Mouse (Mus musculus) olfactory bulb, adult 2 months (tissue): ENCODE data around the gene Rxfp2. TPM values are rescaled to one million over a fixed set of nuclear protein-coding genes. Genes with fewer than 3 reads are reported as not detected.
A peak's percentile ranks its signal among the peaks of the same experiment; 100 is the strongest.

Experiments
- H3K27ac ChIP-seq: fragments of 200-500 bp; 2 replicates; pipeline ENCODE4 v1.5.1; 2012; ENCODE audit warnings: low read depth, low read length; ENCODE audit not compliant: insufficient read depth
- H3K4me1 ChIP-seq: fragments of 200-500 bp; 2 replicates; pipeline ENCODE4 v1.6.1; 2012; ENCODE audit warnings: low read length; ENCODE audit not compliant: control insufficient read depth, insufficient read depth
- H3K4me3 ChIP-seq: fragments of 200-500 bp; 2 replicates; pipeline ENCODE4 v1.5.1; 2012; ENCODE audit warnings: mild to moderate bottlenecking, low read depth, low read length, moderate library complexity; ENCODE audit not compliant: insufficient read depth
- CTCF ChIP-seq: fragments of 200-500 bp; IDR thresholded peaks from 2 replicates; pipeline ENCODE4 v1.5.1; 2012; ENCODE audit warnings: low read depth, mild to moderate bottlenecking, low read length, moderate library complexity; ENCODE audit not compliant: insufficient read depth
- POLR2A ChIP-seq: fragments of 200-500 bp; IDR thresholded peaks from 2 replicates; pipeline ENCODE4 v1.6.1; 2012; ENCODE audit warnings: mild to moderate bottlenecking, low read depth, low read length, moderate library complexity; ENCODE audit not compliant: insufficient read depth
- WGBS: fragments of 180-500 bp; shearing (Covaris S2); methylation state at CpG from one replicate; pipeline ENCODE4 v1.1.7; 2018; 5-methylcytosine and 5-hydroxymethylcytosine counted together
- polyA plus RNA-seq: library from polyadenylated mRNA; stranded (reverse); fragments of >200 nt; gene quantifications from 2 replicates; pipeline ENCODE4 v1.2.4, GENCODE M21; 2012; ENCODE audit warnings: low replicate concordance; ENCODE audit not compliant: missing spikeins, insufficient read depth, insufficient read length

Rxfp2 gene
- polyA plus RNA-seq, 1 experiment = not detected

DNA sequence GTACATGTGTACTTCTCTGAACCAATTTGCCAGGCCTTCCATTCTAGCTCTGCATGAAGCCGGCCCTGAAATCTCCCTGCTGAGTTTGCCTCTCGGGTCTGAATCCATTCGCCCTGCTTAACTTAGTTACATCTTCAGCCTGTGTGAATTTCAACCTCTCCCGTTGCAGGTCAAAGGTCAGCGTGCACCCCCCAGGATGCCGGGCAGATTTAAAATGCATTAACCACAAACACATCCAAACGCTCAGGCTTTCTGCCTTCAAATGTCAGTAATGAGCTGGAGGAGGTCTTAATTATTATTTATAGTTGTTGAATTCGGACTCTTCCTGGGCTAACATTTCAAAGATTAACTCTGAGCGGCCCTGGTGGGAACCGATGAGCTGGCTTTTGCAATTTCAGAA lies 1.6 kb upstream of the Rxfp2 start:
- 0 out of 2 replicates have a peak, but pooled peaks cover 2% of the 10 kb centered on the region for H3K4me1 ChIP-seq
- TF ChIP-seq CTCF (no peak), POLR2A (no peak)
- H3K4me3 ChIP-seq = no peak overlapping the region
- 54% methylated on average over 10 of the region's 10 CpGs for WGBS
- no peak overlapping the region for H3K27ac ChIP-seq

DNA sequence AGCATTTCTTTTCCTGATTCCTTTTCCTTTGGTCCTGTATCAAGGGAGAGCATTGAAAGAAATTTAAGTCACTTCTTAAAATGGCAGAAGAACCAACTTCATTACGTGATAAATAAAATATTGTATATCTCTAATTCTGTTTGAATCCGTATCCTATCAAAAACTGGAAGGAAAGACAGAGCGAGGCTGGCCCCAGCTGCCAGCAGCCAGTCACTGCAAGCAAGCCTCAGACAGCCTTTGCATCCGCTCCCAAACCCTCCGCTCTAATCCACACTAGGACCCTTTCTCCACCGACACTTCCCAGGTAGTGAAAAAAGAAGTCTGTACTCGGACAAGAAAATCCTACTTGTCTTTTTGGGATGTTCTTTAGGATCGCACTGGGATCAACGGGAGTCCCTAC lies 803 bp upstream of the Rxfp2 start:
- 81% methylated on average over 9 of the region's 9 CpGs for WGBS
- H3K4me3 ChIP-seq = no peak overlapping the region
- 0 out of 2 replicates have a peak, but pooled peaks cover 2% of the 10 kb centered on the region for H3K4me1 ChIP-seq
- H3K27ac ChIP-seq = no peak overlapping the region
- no peak for TF ChIP-seq CTCF
- no peak for TF ChIP-seq POLR2A

DNA sequence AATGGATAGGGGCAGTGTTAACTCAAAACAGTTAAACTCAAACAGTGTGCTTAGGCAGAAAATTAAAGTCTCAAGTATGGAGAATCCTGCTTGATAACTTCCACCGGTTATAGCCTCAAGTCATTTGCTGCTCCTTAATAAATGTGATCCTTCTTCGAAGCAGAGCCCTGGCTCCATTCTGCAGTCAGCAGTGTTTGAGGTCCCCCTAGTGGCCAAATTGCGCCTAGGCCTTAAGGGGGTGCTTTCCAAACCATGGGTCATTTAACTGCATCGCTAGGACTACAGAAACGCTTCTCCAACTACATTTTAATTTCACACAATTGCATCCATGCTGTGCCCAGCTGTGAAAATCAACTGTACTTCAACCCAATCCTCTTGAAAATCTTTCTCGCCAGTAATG lies 2.4 kb downstream of the Rxfp2 start:
- TF ChIP-seq POLR2A (no peak), CTCF (0 out of 2 replicates have a peak, but pooled peaks have one; percentile 41)
- no peak overlapping the region for H3K4me3 ChIP-seq
- H3K4me1 ChIP-seq = 0 out of 2 replicates have a peak, but pooled peaks cover 2% of the 10 kb centered on the region
- under 1% methylated on average over 6 of the region's 6 CpGs for WGBS
- no peak overlapping the region for H3K27ac ChIP-seq

DNA sequence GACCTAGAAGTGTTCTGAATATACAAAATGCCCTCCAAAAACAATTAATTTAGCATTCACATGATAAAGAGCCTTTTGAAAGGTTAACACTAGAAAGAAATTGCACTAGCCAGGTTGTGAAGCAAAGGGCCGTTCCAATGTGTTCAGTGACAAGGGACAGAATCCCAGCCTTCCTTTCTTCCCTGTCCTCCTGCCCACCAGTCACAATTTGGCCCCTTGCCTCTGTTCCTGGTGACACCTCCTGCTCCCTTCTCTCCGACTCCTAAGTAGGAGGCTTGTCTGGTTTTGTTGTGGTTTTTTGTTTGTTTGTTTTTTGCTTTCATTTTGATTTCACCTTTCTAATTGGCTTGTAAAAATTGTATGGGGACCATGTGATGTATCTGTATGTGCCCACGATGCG lies 3.3 kb downstream of the Rxfp2 start:
- TF ChIP-seq POLR2A (no peak), CTCF (no peak)
- 62% methylated on average over 4 of the region's 4 CpGs for WGBS
- H3K4me3 ChIP-seq = no peak overlapping the region
- no peak overlapping the region for H3K27ac ChIP-seq
- H3K4me1 ChIP-seq = 0 out of 2 replicates have a peak, but pooled peaks cover under 1% of the 10 kb centered on the region

DNA sequence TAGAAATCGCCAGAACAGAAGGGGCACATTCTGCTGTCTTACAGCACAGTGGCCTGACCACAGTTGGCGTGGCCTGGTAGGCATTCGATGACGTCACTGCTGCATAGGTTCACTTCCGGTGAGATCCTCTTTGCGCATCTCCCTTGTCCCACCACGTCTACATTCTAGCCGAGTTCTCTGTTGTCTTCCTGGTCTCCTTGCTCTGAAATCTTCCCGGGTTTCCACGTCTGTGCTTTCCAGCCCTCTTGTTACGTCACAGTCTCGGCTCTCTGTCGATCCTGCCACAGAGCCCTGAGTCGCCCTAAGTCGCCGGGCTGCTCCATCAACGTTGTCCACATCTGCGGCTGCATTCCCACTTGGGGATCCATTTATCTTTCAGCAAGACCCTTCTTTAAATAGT lies 4.1 kb downstream of the Rxfp2 start:
- Histone ChIP-seq H3K27ac (no peak overlapping the region), H3K4me3 (no peak overlapping the region), H3K4me1 (no peaks in the 10 kb centered on the region)
- no peak for TF ChIP-seq CTCF
- no peak for TF ChIP-seq POLR2A
- WGBS = 92% methylated on average over 18 of the region's 18 CpGs

DNA sequence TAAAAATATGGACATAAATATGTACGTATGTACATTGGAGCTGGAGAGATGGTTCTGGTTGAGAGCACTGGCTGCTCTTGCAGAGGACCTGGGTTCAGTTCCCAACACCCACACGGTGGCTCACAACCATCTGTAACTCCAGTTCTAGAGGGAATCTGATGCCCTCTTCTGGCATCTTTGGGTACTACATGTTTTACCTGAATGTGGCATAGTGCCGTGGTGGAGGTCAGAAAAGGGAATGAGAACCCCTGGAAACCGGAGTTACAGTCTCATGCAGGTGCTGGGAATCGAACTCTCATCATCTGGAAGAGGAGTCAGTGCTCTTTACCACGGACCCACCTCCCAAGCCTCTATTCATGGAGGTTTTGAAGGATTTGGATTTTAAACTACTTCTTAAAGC lies 5.0 kb downstream of the Rxfp2 start:
- 95% methylated on average over 6 of the region's 6 CpGs for WGBS
- no peak for TF ChIP-seq POLR2A
- no peak for TF ChIP-seq CTCF
- Histone ChIP-seq H3K4me1 (no peaks in the 10 kb centered on the region), H3K27ac (no peak overlapping the region), H3K4me3 (no peak overlapping the region)

DNA sequence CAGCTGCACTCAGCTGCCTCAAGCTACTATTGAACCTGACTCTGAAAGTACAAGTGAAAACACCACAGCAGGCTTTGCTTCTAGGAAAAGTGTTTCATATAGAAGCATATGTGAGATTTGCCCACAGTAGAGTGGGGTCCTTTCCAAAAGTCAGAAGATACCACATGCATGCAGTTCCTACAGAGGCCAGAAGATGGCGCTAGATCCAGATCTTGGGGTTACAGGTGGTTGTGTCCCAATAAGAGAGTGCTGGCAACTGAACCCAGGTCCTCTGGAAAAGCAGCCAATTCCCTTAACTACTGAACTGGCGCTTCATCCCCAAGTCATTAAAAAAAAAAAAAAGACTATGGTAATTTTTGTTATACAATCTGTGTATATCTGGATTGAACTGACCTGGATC lies 5.7 kb downstream of the Rxfp2 start:
- no peak overlapping the region for H3K4me3 ChIP-seq
- H3K27ac ChIP-seq = no peak overlapping the region
- TF ChIP-seq POLR2A (no peak), CTCF (no peak)
- H3K4me1 ChIP-seq = no peaks in the 10 kb centered on the region
- 78% methylated on average over 2 of the region's 2 CpGs for WGBS

DNA sequence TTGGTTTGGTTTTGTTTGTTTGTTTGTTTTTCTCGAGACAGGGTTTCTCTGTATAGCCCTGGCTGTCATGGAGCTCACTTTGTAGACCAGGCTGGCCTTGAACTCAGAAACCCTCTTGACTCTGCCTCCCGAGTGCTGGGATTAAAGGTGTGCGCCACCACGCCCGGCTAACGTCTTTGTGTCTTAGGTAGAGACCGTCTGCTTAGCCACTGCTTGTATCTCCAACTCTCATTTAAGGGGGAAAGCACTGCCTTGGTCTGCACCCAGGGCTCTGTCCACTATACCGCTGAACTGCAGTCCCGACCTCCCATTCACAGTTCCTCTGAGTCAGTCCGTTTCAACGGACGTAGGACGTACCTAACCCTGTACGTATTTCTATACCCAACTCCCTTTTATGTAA lies 6.4 kb downstream of the Rxfp2 start:
- no peak overlapping the region for H3K27ac ChIP-seq
- no peak overlapping the region for H3K4me3 ChIP-seq
- no peaks in the 10 kb centered on the region for H3K4me1 ChIP-seq
- TF ChIP-seq CTCF (no peak), POLR2A (no peak)
- 92% methylated on average over 14 of the region's 14 CpGs for WGBS

DNA sequence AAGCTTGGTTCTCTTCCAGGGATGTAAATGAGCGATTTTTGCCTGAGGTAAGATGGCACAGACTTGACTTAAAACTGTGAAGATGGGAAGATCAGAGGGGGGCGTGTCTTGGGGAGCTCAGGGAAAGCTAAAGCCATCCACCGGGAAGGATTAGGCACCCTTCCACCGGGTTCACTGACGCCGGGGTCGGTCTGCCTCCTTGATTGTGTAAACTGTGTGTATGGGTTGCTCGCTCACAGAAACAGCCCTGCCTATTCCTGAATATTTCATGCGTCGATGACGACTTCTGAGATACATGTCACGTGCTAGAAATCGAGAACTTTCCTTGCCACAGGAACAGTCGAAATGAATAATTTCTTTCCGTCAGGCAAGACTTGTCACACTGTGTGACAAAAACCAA lies 6.9 kb downstream of the Rxfp2 start:
- H3K4me1 ChIP-seq = no peaks in the 10 kb centered on the region
- no peak overlapping the region for H3K4me3 ChIP-seq
- 89% methylated on average over 15 of the region's 15 CpGs for WGBS
- TF ChIP-seq CTCF (no peak), POLR2A (no peak)
- no peak overlapping the region for H3K27ac ChIP-seq

DNA sequence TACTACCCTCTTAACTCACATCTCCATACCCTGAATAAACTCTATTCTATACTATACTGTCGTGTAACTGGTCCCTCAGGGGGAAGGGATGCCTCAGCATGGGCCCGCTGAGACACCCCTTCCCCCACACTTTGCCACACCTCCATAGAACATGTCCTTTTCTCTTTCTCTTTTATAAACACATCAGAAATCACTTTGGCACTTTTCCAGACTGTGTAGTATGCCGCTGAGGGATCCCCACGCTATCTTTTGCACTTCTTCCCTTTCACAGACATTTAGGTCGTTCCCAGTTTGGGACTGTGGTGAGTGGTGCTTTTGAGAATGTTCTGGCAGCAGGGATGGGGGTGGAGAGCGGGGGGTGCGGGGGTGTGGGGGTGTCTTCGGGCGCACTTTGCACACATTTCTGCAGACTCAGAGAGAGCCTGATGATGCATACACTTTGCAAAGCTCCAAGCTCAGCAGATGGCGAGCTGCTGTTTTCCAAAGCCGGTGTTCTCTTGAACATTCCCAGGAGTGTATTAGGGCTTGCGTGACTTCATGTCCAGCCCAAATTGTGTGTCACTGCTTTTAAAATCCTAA lies 8.1 kb downstream of the Rxfp2 start:
- Histone ChIP-seq H3K27ac (no peak overlapping the region), H3K4me3 (no peak overlapping the region), H3K4me1 (peaks cover 2% of the 10 kb centered on the region; the same call in 1 of the 2 replicates)
- WGBS = 60% methylated on average over 12 of the region's 12 CpGs
- TF ChIP-seq CTCF (no peak), POLR2A (no peak)

DNA sequence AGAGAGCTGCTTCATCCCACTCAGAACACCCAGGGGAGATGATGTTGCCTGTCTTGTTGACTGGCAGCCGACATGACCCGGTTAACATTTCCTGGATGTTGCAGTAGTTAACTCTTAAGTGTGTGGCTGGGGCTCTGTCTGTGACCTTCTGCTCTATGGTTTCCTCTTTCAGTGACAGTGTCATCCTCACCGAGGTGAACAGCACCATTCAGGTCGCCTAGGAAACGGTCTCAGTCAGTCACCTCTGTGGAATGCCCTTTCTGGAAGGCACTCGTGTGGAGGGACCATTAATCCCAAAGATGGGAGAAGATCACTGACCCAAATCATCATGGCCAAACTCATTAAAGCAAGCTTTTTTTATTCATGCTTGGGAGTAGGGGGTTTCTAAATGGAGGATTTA lies 12.7 kb downstream of the Rxfp2 start:
- H3K4me3 ChIP-seq = no peak overlapping the region
- TF ChIP-seq CTCF = no peak
- no peak for TF ChIP-seq POLR2A
- no peak overlapping the region for H3K27ac ChIP-seq
- WGBS = 61% methylated on average over 6 of the region's 6 CpGs
- peaks cover 10% of the 10 kb centered on the region; the same call in 1 of the 2 replicates for H3K4me1 ChIP-seq
